Mouse (Mus musculus) hindbrain, embryonic 15.5 days (tissue): ENCODE results near the gene Bnc1. TPM values are rescaled to one million over a fixed set of nuclear protein-coding genes. Genes with fewer than 3 reads are reported as not detected.

Experiments
- ATAC-seq: fragments of 200-750 bp; cut with Nextera tagmentation; 2 replicates; pipeline ENCODE4 v1.8.0; 2017; ENCODE audit warnings: low read depth, moderate number of reproducible peaks, moderate TSS enrichment; ENCODE audit not compliant: low FRiP score
- H3K27ac ChIP-seq: fragments of 300-500 bp; sonication (generic); replicated peaks from 2 replicates; pipeline ENCODE4 v1.5.1; 2015; ENCODE audit warnings: mild to moderate bottlenecking, inconsistent platforms
- H3K27me3 ChIP-seq: fragments of 300-500 bp; sonication (generic); 2 replicates; pipeline ENCODE4 v1.6.1; 2015; ENCODE audit warnings: control low read depth, inconsistent platforms
- H3K36me3 ChIP-seq: fragments of 300-500 bp; sonication (generic); 2 replicates; pipeline ENCODE4 v1.6.1; 2015; ENCODE audit warnings: control low read depth, inconsistent platforms
- H3K4me1 ChIP-seq: fragments of 300-500 bp; sonication (generic); replicated peaks from 2 replicates; pipeline ENCODE4 v1.6.1; 2015; ENCODE audit warnings: control low read depth, inconsistent platforms
- H3K4me2 ChIP-seq: fragments of 300-500 bp; sonication (generic); 2 replicates; pipeline ENCODE4 v1.6.1; 2015; ENCODE audit warnings: moderate library complexity, mild to moderate bottlenecking, inconsistent platforms
- H3K4me3 ChIP-seq: fragments of 300-500 bp; sonication (generic); 2 replicates; pipeline ENCODE4 v1.5.1; 2015; ENCODE audit warnings: mild to moderate bottlenecking, inconsistent platforms
- H3K9ac ChIP-seq: fragments of 300-500 bp; sonication (generic); 2 replicates; pipeline ENCODE4 v1.6.1; 2015; ENCODE audit warnings: inconsistent platforms
- H3K9me3 ChIP-seq: fragments of 300-500 bp; sonication (generic); 2 replicates; pipeline ENCODE4 v1.6.1; 2016; ENCODE audit warnings: control low read depth, inconsistent platforms
- WGBS: fragments of 180-500 bp; shearing (Covaris S2); methylation state at CpG from one replicate; pipeline ENCODE4 v1.1.7; 2015; 5-methylcytosine and 5-hydroxymethylcytosine counted together
- polyA plus RNA-seq: library from polyadenylated mRNA; unstranded; fragments of >200 nt; fragmentation: Nextera tagmentation; extraction: Ambion mirVana; gene quantifications from 2 replicates; pipeline ENCODE4 v1.2.1, GENCODE M21; 2015

The Bnc1 gene
- polyA plus RNA-seq, 1 experiment from 2014 or later, result 0.36 TPM

DNA sequence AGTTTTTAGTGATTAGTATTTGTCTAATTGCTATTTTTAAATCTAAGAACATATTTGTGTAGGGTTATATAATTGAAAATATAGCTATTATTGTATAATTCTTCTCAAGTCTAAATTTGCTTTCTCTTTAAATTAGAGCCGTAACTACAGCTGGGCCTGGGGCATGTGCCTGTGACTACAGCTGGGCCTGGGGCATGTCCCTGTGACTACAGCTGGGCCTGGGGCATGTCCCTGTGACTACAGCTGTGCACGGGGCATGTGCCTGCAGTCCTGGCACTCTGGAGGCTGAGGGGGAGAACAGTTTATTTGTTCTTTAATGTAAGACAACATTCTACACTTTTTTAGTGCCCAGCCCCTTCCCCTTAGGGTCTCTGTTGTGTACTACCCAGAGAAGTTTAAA lies 12.1 kb upstream of the Bnc1 start:
- no peak overlapping the region for H3K4me3 ChIP-seq
- no peaks in the 10 kb centered on the region for H3K36me3 ChIP-seq
- H3K9me3 ChIP-seq, result no peaks in the 10 kb centered on the region
- H3K4me2 ChIP-seq, result no peak overlapping the region
- H3K4me1 ChIP-seq, result no peaks in the 10 kb centered on the region
- 76% methylated on average over 2 of the region's 2 CpGs for WGBS
- ATAC-seq, result no peak
- H3K27me3 ChIP-seq, result 0 out of 2 replicates have a peak, but pooled peaks cover 3% of the 10 kb centered on the region
- H3K27ac ChIP-seq, result no peak overlapping the region
- no peak overlapping the region for H3K9ac ChIP-seq

DNA sequence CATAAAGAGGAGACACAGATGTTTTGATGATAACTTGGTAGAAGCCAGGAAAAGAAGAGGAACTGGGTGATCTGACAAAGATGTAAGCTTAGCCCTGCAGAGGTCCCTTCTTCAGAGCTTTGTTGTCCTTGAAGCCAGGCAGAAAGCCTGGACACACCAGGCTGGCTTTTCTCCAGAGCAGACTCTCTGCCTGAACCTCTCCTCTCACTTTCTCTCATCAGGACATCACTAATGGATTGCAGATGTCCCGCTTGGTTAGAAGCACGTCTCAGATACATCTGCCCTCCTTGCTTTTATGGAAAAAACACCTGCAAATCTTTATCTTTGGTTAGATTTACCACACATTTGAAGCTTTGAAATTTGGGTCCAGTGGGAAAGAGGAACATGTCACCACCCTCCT lies 7.7 kb upstream of the Bnc1 start:
- 62% methylated on average over 2 of the region's 2 CpGs for whole genome bisulfite sequencing
- H3K27ac ChIP-seq, result no peak overlapping the region
- H3K4me2 ChIP-seq, result no peak overlapping the region
- H3K36me3 ChIP-seq, result no peaks in the 10 kb centered on the region
- no peak overlapping the region for H3K4me3 ChIP-seq
- no peaks in the 10 kb centered on the region for H3K9me3 ChIP-seq
- peaks cover 18% of the 10 kb centered on the region for H3K27me3 ChIP-seq
- no peak overlapping the region for H3K9ac ChIP-seq
- ATAC-seq, result no peak
- no peaks in the 10 kb centered on the region for H3K4me1 ChIP-seq

DNA sequence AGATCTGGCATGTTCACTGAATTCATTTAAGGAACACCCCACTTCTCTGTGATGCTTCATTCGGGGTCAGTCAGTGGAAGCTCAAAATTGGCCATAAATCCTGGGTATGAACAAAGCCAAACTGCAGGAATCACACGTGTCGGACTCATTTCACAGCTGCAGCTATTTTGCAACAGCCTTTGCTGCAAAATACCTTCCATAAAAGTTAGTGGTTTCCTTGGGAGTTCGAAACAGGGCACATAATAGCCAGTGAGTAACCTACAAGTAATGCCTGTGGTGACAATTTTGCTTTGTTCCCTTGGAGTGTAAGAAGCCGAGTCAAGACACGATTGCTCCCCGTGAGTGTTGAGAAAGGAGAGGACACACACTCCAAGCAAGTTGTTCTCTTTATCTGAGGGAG lies 7.3 kb upstream of the Bnc1 start:
- H3K27ac ChIP-seq, result no peak overlapping the region
- WGBS, result 66% methylated on average over 7 of the region's 7 CpGs
- H3K9ac ChIP-seq, result no peak overlapping the region
- no peak overlapping the region for H3K4me3 ChIP-seq
- peaks cover 23% of the 10 kb centered on the region for H3K27me3 ChIP-seq
- no peaks in the 10 kb centered on the region for H3K4me1 ChIP-seq
- no peak overlapping the region for H3K4me2 ChIP-seq
- ATAC-seq, result no peak
- H3K9me3 ChIP-seq, result no peaks in the 10 kb centered on the region
- no peaks in the 10 kb centered on the region for H3K36me3 ChIP-seq

DNA sequence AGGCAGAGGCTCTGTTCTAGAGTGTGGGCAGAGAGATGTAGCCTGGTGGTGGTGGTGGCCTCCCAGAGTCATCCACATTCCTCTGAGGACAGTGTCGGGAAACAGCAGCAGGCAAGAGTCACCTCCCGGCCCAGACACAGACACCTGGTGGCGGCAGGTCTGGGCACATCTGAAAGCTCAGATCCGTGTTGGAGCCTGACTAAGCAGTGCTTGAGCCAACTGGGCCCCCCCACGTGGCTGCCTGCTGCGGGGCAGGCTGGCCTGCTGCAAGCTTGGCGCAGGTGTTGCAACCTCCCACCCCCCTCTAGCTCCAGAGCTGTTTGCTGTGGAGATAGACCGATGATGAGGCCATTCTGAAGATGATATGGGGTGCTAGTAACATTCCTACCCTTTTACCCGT lies 3.9 kb upstream of the Bnc1 start:
- no peak overlapping the region for H3K4me2 ChIP-seq
- H3K9ac ChIP-seq, result no peak overlapping the region
- peaks cover 15% of the 10 kb centered on the region for H3K4me1 ChIP-seq
- no peak overlapping the region for H3K4me3 ChIP-seq
- H3K27ac ChIP-seq, result no peak overlapping the region
- H3K27me3 ChIP-seq, result peaks cover 52% of the 10 kb centered on the region
- H3K9me3 ChIP-seq, result no peaks in the 10 kb centered on the region
- no peaks in the 10 kb centered on the region for H3K36me3 ChIP-seq
- no peak for ATAC-seq
- WGBS, result 28% methylated on average over 9 of the region's 9 CpGs

DNA sequence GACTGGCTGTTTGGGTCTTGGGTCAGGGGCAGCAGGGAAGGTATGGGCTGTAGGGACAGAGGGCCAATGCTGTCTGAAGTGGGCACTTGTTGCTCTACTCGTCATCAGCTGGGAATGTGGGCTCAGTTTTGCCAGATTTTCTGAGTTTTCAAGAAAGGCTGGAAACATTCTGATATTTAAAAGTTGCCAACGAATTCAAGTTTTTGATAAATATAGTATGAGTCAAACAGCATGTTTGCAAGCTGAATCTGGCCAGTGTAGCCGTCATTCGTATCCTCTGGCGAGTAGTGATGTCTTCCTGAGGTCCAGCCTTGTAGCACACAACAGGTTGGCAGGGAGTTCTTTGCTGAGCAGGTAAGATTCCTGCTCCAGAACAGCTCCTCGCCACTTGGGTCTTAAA lies 3.0 kb upstream of the Bnc1 start:
- Histone ChIP-seq H3K4me3 (no peak overlapping the region), H3K36me3 (no peaks in the 10 kb centered on the region), H3K9me3 (no peaks in the 10 kb centered on the region), H3K4me1 (peaks cover 15% of the 10 kb centered on the region), H3K27ac (no peak overlapping the region), H3K9ac (no peak overlapping the region), H3K27me3 (peaks cover 58% of the 10 kb centered on the region), H3K4me2 (no peak overlapping the region)
- WGBS, result 87% methylated on average over 6 of the region's 6 CpGs
- ATAC-seq, result no peak

DNA sequence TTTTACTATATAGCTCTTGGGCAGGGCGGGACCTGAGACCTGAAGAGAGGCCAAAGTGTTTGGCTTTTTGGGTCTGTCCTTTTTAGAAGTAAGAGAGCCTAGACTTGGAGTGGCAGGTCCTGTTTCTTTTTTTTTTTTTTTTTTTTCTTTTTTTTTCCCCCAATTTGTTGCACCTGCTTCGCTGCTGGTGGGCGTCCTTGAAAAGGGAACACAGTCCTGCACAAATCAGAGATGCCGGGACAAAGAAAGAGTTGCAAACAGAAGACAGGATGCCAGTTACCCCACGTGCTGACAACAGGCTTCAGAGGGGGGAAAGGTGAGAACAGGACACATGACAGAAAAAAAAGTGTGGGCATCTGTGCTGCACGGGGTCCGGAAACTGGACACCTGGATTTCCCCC lies 1.0 kb upstream of the Bnc1 start:
- H3K27me3 ChIP-seq, result peaks cover 74% of the 10 kb centered on the region
- H3K9me3 ChIP-seq, result no peaks in the 10 kb centered on the region
- H3K4me1 ChIP-seq, result peaks cover 15% of the 10 kb centered on the region
- no peak overlapping the region for H3K27ac ChIP-seq
- H3K4me2 ChIP-seq, result no peak overlapping the region; the same call in 1 of the 2 replicates
- H3K4me3 ChIP-seq, result no peak overlapping the region
- no peak overlapping the region for H3K9ac ChIP-seq
- H3K36me3 ChIP-seq, result no peaks in the 10 kb centered on the region
- ATAC-seq, result no peak
- WGBS, result 38% methylated on average over 7 of the region's 7 CpGs

DNA sequence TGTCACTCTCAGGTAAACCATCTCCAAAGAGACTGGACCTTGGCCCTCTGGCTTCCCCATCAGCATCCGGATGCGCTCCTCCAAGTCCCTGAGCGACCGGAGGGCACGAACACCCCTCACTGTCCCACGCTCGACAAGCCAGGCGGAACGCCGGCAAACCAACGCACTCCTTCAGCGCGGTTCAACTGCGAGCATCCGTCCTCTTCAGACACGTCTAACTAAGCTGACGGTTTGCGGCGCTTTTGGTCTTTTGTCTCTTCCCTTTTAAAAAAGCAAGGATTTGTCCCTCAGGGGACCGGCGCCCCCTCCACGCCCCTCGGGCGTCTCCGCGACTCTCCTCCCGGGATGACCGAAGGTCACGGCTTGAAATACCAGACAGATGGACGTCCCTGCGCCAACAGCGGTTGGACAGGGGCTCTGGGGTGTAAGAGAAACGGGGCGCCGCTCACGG lies 456 bp downstream of the Bnc1 start:
- Histone ChIP-seq H3K4me1 (peaks cover 15% of the 10 kb centered on the region), H3K36me3 (no peaks in the 10 kb centered on the region), H3K27me3 (peaks cover 72% of the 10 kb centered on the region), H3K9ac (peak overlapping the region; percentile 30), H3K4me2 (peak overlapping the region; percentile 85), H3K4me3 (peak overlapping the region; percentile 45), H3K27ac (no peak overlapping the region), H3K9me3 (no peaks in the 10 kb centered on the region)
- no peak for ATAC-seq
- under 1% methylated on average over 36 of the region's 36 CpGs for WGBS

DNA sequence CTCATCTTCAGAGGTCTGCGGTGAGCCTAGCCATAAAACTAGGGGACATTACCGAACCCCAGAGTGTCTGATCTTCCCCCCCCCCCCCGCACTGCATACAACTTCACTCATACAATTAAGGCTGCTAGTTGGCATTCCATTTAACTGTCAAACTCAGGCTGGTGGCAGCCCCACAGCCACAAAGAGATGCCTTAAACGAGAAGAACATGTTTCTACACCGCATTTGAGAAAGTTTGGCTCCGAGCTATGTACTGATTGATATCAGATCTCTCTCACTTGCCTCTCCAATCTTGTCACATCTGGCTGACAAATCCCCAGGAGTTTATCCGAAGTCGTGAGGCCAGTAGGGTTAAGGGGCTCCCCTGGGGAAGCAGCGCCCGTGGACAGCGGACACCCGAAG lies 976 bp downstream of the Bnc1 start:
- WGBS, result 5% methylated on average over 12 of the region's 12 CpGs
- ATAC-seq, result no peak
- Histone ChIP-seq H3K9me3 (no peaks in the 10 kb centered on the region), H3K9ac (no peak overlapping the region), H3K4me3 (peak overlapping the region; percentile 45), H3K36me3 (no peaks in the 10 kb centered on the region), H3K4me1 (peaks cover 15% of the 10 kb centered on the region), H3K4me2 (peak overlapping the region; percentile 85), H3K27ac (no peak overlapping the region), H3K27me3 (peaks cover 70% of the 10 kb centered on the region)

DNA sequence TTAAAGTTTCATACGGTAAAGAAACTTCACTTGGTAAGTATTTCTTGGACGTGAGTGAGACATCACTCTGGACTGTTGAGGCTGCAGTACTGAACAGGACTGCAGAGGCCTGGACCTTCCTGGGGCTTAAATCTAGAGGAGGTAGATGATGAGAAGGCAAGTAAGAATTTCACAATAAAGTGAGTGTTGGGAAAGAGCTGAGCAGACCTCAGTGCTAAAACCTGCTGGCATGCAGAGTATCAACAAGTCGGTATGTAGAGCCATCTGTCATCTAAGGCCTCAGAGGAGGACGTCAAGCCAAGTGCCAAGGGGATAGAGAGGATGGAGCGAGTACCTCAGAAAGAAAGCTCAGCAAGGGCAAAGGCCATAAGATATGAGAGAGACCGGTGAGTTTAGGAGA lies 8.4 kb downstream of the Bnc1 start:
- no peak overlapping the region for H3K27ac ChIP-seq
- 87% methylated on average over 6 of the region's 6 CpGs for WGBS
- ATAC-seq, result no peak
- no peaks in the 10 kb centered on the region for H3K36me3 ChIP-seq
- no peak overlapping the region for H3K4me2 ChIP-seq
- no peaks in the 10 kb centered on the region for H3K9me3 ChIP-seq
- no peaks in the 10 kb centered on the region for H3K4me1 ChIP-seq
- no peak overlapping the region for H3K9ac ChIP-seq
- peaks cover 2% of the 10 kb centered on the region for H3K27me3 ChIP-seq
- H3K4me3 ChIP-seq, result no peak overlapping the region

DNA sequence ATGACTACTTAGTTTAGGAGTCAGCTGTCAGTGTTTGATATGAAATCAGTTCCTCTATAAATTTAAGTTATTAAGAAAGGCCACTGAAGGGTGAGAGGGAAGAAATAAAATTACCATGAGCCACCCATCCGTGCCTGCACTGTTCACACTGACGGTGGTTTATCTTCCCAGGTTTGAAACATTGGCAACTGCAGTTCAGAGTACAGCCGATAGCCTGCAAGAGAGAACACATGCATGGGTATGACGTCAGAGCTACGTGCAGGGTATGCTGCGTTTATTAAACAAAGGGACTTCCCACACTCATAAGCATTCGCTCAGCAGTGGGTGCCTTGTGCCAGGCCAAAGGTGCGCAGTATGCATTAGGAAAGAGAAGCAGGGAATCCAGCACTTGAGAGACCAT lies 13.8 kb downstream of the Bnc1 start:
- ATAC-seq, result no peak
- WGBS, result 65% methylated on average over 8 of the region's 8 CpGs
- H3K4me1 ChIP-seq, result no peaks in the 10 kb centered on the region

DNA sequence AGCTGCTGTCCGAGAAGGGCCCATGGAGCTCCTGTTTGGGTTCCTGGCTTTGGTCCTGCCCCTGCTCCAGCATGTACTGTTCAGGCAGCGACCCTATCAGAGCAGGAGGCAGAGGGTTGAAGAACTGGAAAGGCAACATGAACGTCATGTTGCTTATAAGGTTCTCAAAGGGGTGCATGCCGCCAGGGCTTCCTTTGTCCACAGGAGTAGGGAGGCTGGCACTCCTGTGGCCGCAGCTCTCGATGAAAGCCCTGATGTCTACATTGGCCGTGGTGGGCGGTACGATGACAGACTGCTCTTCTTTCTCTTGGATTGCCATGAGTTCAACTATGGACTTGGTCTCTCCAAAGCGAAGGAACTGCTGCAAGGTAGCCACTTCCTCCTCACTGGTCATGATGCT lies 17.5 kb downstream of the Bnc1 start:
- Histone ChIP-seq H3K9ac (no peak overlapping the region), H3K27ac (no peak overlapping the region), H3K4me1 (no peaks in the 10 kb centered on the region), H3K4me2 (no peak overlapping the region), H3K4me3 (no peak overlapping the region), H3K9me3 (no peaks in the 10 kb centered on the region), H3K36me3 (no peaks in the 10 kb centered on the region), H3K27me3 (no peaks in the 10 kb centered on the region)
- no peak for ATAC-seq
- 93% methylated on average over 10 of the region's 10 CpGs for WGBS

More for the DNA sequence above, 13.8 kb downstream of the Bnc1 start:
- H3K4me3 ChIP-seq, result no peak overlapping the region
- H3K27ac ChIP-seq, result no peak overlapping the region
- no peaks in the 10 kb centered on the region for H3K9me3 ChIP-seq
- no peaks in the 10 kb centered on the region for H3K36me3 ChIP-seq
- no peaks in the 10 kb centered on the region for H3K27me3 ChIP-seq
- H3K9ac ChIP-seq, result no peak overlapping the region
- H3K4me2 ChIP-seq, result no peak overlapping the region

DNA sequence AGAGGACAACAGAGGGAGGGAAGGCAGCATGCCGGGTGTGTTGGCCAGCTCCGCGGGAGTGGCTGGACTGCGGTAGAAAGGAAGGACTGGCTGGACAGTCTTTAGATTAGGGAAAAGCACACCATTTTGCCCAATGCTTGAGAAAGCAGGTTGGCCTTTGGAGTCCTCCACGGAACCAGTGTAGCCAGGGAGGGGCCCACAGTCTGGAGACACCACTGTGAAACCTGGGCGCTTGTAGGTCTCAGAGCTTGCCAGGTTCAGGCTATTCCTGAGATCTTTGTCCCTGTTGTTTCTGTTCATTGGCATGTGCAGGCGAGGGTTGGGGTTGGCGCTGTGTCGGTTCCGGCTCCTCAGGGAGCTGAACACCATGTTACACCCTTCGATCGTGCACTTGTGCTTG lies 18.2 kb downstream of the Bnc1 start:
- ATAC-seq, result no peak
- H3K4me3 ChIP-seq, result no peak overlapping the region
- H3K27me3 ChIP-seq, result no peaks in the 10 kb centered on the region
- no peaks in the 10 kb centered on the region for H3K36me3 ChIP-seq
- H3K27ac ChIP-seq, result no peak overlapping the region
- no peaks in the 10 kb centered on the region for H3K4me1 ChIP-seq
- H3K4me2 ChIP-seq, result no peak overlapping the region
- H3K9ac ChIP-seq, result no peak overlapping the region
- no peaks in the 10 kb centered on the region for H3K9me3 ChIP-seq
- WGBS, result 97% methylated on average over 12 of the region's 12 CpGs

DNA sequence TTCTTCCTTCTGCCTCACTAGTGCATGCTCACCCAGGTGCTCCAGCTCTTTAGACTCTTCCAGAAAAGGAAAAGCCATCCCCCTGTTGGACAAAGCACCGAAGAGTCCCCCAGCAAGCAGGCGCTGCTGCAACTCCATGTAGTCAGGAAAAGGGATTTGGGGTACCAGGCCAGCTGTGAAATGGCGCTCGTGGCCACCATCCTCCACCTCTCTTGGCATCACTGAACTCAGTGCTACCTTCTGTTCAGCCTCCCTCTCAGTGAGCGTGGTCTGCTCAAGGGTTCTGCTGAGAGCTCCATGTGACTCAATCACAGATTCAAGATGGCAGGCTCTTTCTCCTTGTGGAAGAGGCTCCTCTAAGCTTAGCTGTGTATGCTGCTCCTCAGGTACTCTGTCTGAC lies 18.8 kb downstream of the Bnc1 start:
- no peaks in the 10 kb centered on the region for H3K9me3 ChIP-seq
- no peak overlapping the region for H3K27ac ChIP-seq
- no peaks in the 10 kb centered on the region for H3K4me1 ChIP-seq
- H3K27me3 ChIP-seq, result no peaks in the 10 kb centered on the region
- no peak for ATAC-seq
- no peak overlapping the region for H3K9ac ChIP-seq
- 92% methylated on average over 5 of the region's 5 CpGs for WGBS
- H3K36me3 ChIP-seq, result no peaks in the 10 kb centered on the region
- no peak overlapping the region for H3K4me3 ChIP-seq
- H3K4me2 ChIP-seq, result no peak overlapping the region
